Mouse (Mus musculus): ENCODE data around the gene Olfr52. TPM values are rescaled to one million over a fixed set of nuclear protein-coding genes. Genes with fewer than 3 reads are reported as not detected.
"Not testable (repeated sequence)": the region's sequence is repeated elsewhere in the genome, so short reads cannot be mapped to it uniquely, and the experiment has no call there.

The Olfr52 gene
- not detected in 2 replicates for polyA plus RNA-seq (2016; fragmentation: Nextera tagmentation; extraction: Ambion mirVana)

GRCm38 (mm10) chr2:86185583-86185982 is at the start of gene Olfr52:
TSS of gene Olfr52 (minus strand) at chr2:86185683.
- Histone ChIP-seq H3K4me2 (replicated peaks) (no peak within 1 kb of the TSS), H3K27ac (no peak within 1 kb of the TSS), H3K9me3 (no peaks in the 10 kb centered on the region), H3K27me3 (replicated peaks) (no peaks in the 10 kb centered on the region), H3K9ac (no peak within 1 kb of the TSS), H3K4me3 (no peak within 1 kb of the TSS), H3K36me3 (no peaks in the 10 kb centered on the region), H3K4me1 (no peaks in the 10 kb centered on the region)
- no peak for ATAC-seq (ENCODE audit: low FRiP score, low read depth)

GRCm38 (mm10) chr2:86231301-86231700 is 45.8 kb upstream of the Olfr52 start, which contains the start of gene Olfr1047:
TSS of gene Olfr1047 (minus strand) at chr2:86231401.
- no peaks in the 10 kb centered on the region for H3K4me1 ChIP-seq
- H3K9me3 ChIP-seq: no peaks in the 10 kb centered on the region
- no peak within 1 kb of the TSS for H3K9ac ChIP-seq
- 89% methylated on average over 1 of the region's 1 CpGs for WGBS
- no peaks in the 10 kb centered on the region for H3K27me3 ChIP-seq (replicated peaks)
- ATAC-seq (ENCODE audit: low FRiP score, low read depth): no peak
- no peak within 1 kb of the TSS for H3K4me2 ChIP-seq (replicated peaks)
- no peak within 1 kb of the TSS for H3K27ac ChIP-seq
- no peaks in the 10 kb centered on the region for H3K36me3 ChIP-seq
- no peak within 1 kb of the TSS for H3K4me3 ChIP-seq

GRCm38 (mm10) chr2:86219214-86219613 is 33.7 kb upstream of the Olfr52 start, which contains the start of gene Olfr1046:
TSS of gene Olfr1046 (minus strand) at chr2:86219314.
- H3K27ac ChIP-seq: no peak within 1 kb of the TSS
- H3K9me3 ChIP-seq: no peaks in the 10 kb centered on the region
- WGBS: 72% methylated on average over 2 of the region's 2 CpGs
- H3K9ac ChIP-seq: no peak within 1 kb of the TSS
- H3K36me3 ChIP-seq: no peaks in the 10 kb centered on the region
- no peaks in the 10 kb centered on the region for H3K4me1 ChIP-seq
- no peak within 1 kb of the TSS for H3K4me2 ChIP-seq (replicated peaks)
- H3K27me3 ChIP-seq (replicated peaks): no peaks in the 10 kb centered on the region
- no peak within 1 kb of the TSS for H3K4me3 ChIP-seq
- ATAC-seq (ENCODE audit: low FRiP score, low read depth): no peak

GRCm38 (mm10) chr2:86202909-86203308 is 17.4 kb upstream of the Olfr52 start, which contains the start of gene Olfr1045:
TSS of gene Olfr1045 (minus strand) at chr2:86203009.
- no peak for ATAC-seq (ENCODE audit: low FRiP score, low read depth)
- Histone ChIP-seq H3K27me3 (replicated peaks) (no peaks in the 10 kb centered on the region), H3K4me1 (no peaks in the 10 kb centered on the region)

GRCm38 (mm10) chr2:86195863-86196262 is 10.4 kb upstream of the Olfr52 start:
- Histone ChIP-seq H3K4me3 (no peak overlapping the region), H3K36me3 (no peaks in the 10 kb centered on the region), H3K4me1 (no peaks in the 10 kb centered on the region), H3K9me3 (no peaks in the 10 kb centered on the region), H3K27me3 (replicated peaks) (no peaks in the 10 kb centered on the region), H3K27ac (no peak overlapping the region), H3K9ac (no peak overlapping the region), H3K4me2 (replicated peaks) (no peak overlapping the region)
- no peak for ATAC-seq (ENCODE audit: low FRiP score, low read depth)
- WGBS: 69% methylated on average over 1 of the region's 1 CpGs

More at GRCm38 (mm10) chr2:86202909-86203308, 17.4 kb upstream of the Olfr52 start, which contains the start of gene Olfr1045:
- Histone ChIP-seq H3K4me2 (replicated peaks) (no peak within 1 kb of the TSS), H3K27ac (no peak within 1 kb of the TSS), H3K4me3 (no peak within 1 kb of the TSS), H3K9me3 (no peaks in the 10 kb centered on the region), H3K9ac (no peak within 1 kb of the TSS), H3K36me3 (no peaks in the 10 kb centered on the region)

- Histone ChIP-seq H3K36me3 (no peaks in the 10 kb centered on the region), H3K27me3 (replicated peaks) (no peaks in the 10 kb centered on the region), H3K9ac (no peak overlapping the region), H3K4me2 (replicated peaks) (no peak overlapping the region), H3K4me1 (no peaks in the 10 kb centered on the region), H3K4me3 (no peak overlapping the region), H3K27ac (no peak overlapping the region), H3K9me3 (no peaks in the 10 kb centered on the region)
- WGBS: 84% methylated on average over 3 of the region's 3 CpGs
- no peak for ATAC-seq (ENCODE audit: low FRiP score, low read depth)
Observed at GRCm38 (mm10) chr2:86179950-86180349, 5.5 kb downstream of the Olfr52 start.

- ATAC-seq (ENCODE audit: low FRiP score, low read depth): no peak
Observed at GRCm38 (mm10) chr2:86177720-86178119, 7.8 kb downstream of the Olfr52 start, which contains the start of gene Olfr1044. TSS of gene Olfr1044 (minus strand) at chr2:86177820.

GRCm38 (mm10) chr2:86175422-86175821 is 10.1 kb downstream of the Olfr52 start:
- not testable (repeated sequence) for H3K4me3 ChIP-seq; H3K36me3 ChIP-seq; H3K4me1 ChIP-seq; H3K9me3 ChIP-seq; H3K4me2 ChIP-seq (replicated peaks); H3K27ac ChIP-seq; ATAC-seq (ENCODE audit: low FRiP score, low read depth); H3K27me3 ChIP-seq (replicated peaks); H3K9ac ChIP-seq
- WGBS: 83% methylated on average over 7 of the region's 7 CpGs

More at GRCm38 (mm10) chr2:86177720-86178119, 7.8 kb downstream of the Olfr52 start, which contains the start of gene Olfr1044:
- Histone ChIP-seq H3K4me1 (no peaks in the 10 kb centered on the region), H3K9me3 (no peaks in the 10 kb centered on the region), H3K36me3 (no peaks in the 10 kb centered on the region), H3K27ac (no peak within 1 kb of the TSS), H3K9ac (no peak within 1 kb of the TSS), H3K4me2 (replicated peaks) (no peak within 1 kb of the TSS), H3K27me3 (replicated peaks) (no peaks in the 10 kb centered on the region), H3K4me3 (no peak within 1 kb of the TSS)

- H3K9ac ChIP-seq: no peak within 1 kb of the TSS
- no peak within 1 kb of the TSS for H3K4me2 ChIP-seq (replicated peaks)
- whole genome bisulfite sequencing: 93% methylated on average over 2 of the region's 2 CpGs
- no peaks in the 10 kb centered on the region for H3K9me3 ChIP-seq
- no peak within 1 kb of the TSS for H3K27ac ChIP-seq
- H3K36me3 ChIP-seq: no peaks in the 10 kb centered on the region
- no peaks in the 10 kb centered on the region for H3K4me1 ChIP-seq
- ATAC-seq (ENCODE audit: low FRiP score, low read depth): no peak
- H3K4me3 ChIP-seq: no peak within 1 kb of the TSS
- H3K27me3 ChIP-seq (replicated peaks): no peaks in the 10 kb centered on the region
Observed at GRCm38 (mm10) chr2:86167422-86167821, 18.1 kb downstream of the Olfr52 start, which contains the start of gene Olfr1043. TSS of gene Olfr1043 (minus strand) at chr2:86167522.

- 90% methylated on average over 2 of the region's 2 CpGs for WGBS
- H3K27ac ChIP-seq: no peak within 1 kb of the TSS
Observed at GRCm38 (mm10) chr2:86161738-86162137, 23.7 kb downstream of the Olfr52 start, which contains the start of gene Olfr1042. TSS of gene Olfr1042 (minus strand) at chr2:86161838.

GRCm38 (mm10) chr2:86146632-86147031 is 38.9 kb downstream of the Olfr52 start, which contains the start of gene Olfr1040:
TSS of gene Olfr1040 (minus strand) at chr2:86146732.
- no peak within 1 kb of the TSS for H3K4me3 ChIP-seq
- H3K9ac ChIP-seq: no peak within 1 kb of the TSS
- ATAC-seq (ENCODE audit: low FRiP score, low read depth): no peak
- no peaks in the 10 kb centered on the region for H3K4me1 ChIP-seq
- no peaks in the 10 kb centered on the region for H3K27me3 ChIP-seq (replicated peaks)
- H3K4me2 ChIP-seq (replicated peaks): no peak within 1 kb of the TSS
- no peak within 1 kb of the TSS for H3K27ac ChIP-seq
- H3K9me3 ChIP-seq: no peaks in the 10 kb centered on the region
- H3K36me3 ChIP-seq: no peaks in the 10 kb centered on the region
- WGBS: 88% methylated on average over 1 of the region's 1 CpGs

More at GRCm38 (mm10) chr2:86161738-86162137, 23.7 kb downstream of the Olfr52 start, which contains the start of gene Olfr1042:
- H3K36me3 ChIP-seq: no peaks in the 10 kb centered on the region
- H3K9ac ChIP-seq: no peak within 1 kb of the TSS
- no peaks in the 10 kb centered on the region for H3K9me3 ChIP-seq
- no peaks in the 10 kb centered on the region for H3K27me3 ChIP-seq (replicated peaks)
- H3K4me3 ChIP-seq: no peak within 1 kb of the TSS
- no peak within 1 kb of the TSS for H3K4me2 ChIP-seq (replicated peaks)
- ATAC-seq (ENCODE audit: low FRiP score, low read depth): no peak
- no peaks in the 10 kb centered on the region for H3K4me1 ChIP-seq

- H3K4me1 ChIP-seq: no peaks in the 10 kb centered on the region
- WGBS: 91% methylated on average over 1 of the region's 1 CpGs
- no peaks in the 10 kb centered on the region for H3K36me3 ChIP-seq
- no peak for ATAC-seq (ENCODE audit: low FRiP score, low read depth)
- H3K9ac ChIP-seq: no peak within 1 kb of the TSS
- no peaks in the 10 kb centered on the region for H3K9me3 ChIP-seq
- H3K4me3 ChIP-seq: no peak within 1 kb of the TSS
- no peak within 1 kb of the TSS for H3K27ac ChIP-seq
- no peaks in the 10 kb centered on the region for H3K27me3 ChIP-seq (replicated peaks)
- no peak within 1 kb of the TSS for H3K4me2 ChIP-seq (replicated peaks)
Observed at GRCm38 (mm10) chr2:86135828-86136227, 49.7 kb downstream of the Olfr52 start, which contains the start of gene Olfr1039. TSS of gene Olfr1039 (minus strand) at chr2:86135928.
